Mouse (Mus musculus) G1E-ER4 (cell line): ENCODE measurements around the gene Marco. TPM values are rescaled to one million over a fixed set of nuclear protein-coding genes. Genes with fewer than 3 reads are reported as not detected.

Experiments
- GATA1 ChIP-seq: IDR thresholded peaks from one replicate; pipeline ENCODE4 v1.8.0; 2012; ENCODE audit warnings: low read length, inconsistent platforms
- polyA plus RNA-seq: library from polyadenylated mRNA; stranded (reverse); fragments of >175 nt; gene quantifications from 2 replicates; pipeline ENCODE4 v1.2.3, GENCODE M21; 2012

Marco gene
- polyA plus RNA-seq, 1 experiment, result not detected

DNA sequence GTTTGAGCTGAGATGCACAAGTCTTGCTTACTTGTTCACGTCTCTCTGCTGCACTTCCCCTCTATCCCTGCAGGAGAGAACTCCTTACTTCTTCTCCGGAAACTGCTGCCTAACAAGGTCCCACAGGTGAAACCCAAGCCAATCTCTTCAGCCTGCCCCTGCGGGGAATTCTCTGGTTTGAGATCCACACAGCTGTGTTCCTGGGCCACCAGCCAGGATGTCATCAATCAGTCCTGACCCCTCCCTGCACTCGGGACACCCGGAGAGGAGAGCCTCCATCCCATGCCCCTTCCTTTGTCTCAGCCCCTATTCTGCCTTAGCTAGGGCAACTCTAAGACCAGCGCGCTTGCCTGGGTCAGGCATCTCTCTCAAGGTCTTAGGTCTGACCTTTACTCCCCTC, 38.1 kb downstream of the Marco start:
- no peak for TF ChIP-seq GATA1

DNA sequence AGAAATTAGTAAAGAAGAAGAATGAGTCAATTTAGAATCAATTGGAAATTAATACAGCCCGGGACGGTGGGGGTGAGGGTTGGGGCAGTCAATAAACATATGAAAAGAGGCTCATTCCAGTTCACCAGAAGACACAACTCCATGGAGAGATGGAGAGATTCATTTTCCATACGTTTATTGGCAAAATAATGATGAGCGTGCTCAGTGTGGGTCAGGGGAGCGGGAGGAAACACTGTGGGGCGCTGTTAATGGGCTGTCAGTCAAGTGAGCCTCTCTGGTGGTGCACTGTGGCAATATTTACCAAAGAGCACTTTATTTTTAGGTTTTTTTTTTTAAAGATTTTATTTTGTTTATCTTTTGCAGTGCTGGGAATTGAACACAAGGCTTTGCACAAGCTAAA, 45.8 kb downstream of the Marco start:
- TF ChIP-seq GATA1, result no peak

DNA sequence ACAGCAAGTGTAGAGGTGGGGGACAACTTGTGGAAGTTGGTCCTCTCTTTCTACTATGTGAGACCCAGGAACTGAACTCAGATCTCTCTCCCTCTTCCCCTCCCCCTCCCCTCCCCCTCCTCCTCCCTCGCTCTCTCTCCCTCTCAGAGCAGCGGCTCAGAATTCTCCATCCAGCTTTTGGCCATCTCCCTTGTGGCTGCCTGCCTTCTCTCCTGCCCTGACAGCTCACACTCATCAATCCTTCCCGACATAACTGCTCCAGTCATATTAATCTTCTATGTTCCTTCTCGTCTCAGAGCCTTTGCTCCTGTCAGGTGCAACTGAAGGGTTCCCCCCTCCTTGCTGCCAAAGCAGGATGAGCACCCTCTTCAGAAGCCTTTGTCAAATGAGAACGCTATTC, 46.3 kb downstream of the Marco start:
- TF ChIP-seq GATA1, result no peak

DNA sequence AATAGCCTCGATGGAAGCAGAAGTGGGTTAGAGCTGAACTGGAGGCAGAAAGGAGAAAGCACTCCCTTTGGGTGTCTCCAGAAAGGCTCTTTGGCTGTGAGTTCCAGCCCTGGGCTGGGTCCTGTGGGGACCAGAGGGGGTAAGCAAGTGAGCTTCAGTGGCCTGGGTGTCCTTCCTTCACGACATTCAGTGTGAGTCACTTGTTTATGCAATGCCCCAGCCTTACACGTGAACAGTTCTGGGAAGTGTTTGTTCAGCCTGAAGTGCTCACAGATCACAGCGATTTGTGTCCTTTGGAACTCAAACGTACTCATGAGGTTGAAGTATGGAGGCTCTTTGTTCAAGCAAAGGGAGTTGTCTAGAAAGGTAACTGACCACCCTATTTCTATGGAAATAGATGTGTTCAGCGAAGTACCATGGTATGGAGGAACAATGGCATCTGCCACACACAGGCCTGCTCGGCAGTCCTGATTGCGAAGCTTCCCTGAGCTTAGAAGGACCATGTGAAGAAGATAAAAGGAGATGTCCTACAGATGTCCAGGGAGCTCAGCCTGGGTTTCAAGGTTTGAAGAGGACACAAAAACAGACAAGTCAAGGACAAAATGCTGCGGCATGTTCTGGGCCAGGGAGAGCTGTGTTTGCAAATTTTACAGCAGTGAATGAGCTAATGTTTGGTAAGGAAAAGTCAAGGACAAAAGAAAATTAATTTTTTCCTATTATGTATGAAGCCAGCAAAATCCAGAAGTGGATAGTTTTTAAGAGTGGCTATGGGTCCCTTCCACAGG, 53.1 kb downstream of the Marco start:
- no peak for TF ChIP-seq GATA1

DNA sequence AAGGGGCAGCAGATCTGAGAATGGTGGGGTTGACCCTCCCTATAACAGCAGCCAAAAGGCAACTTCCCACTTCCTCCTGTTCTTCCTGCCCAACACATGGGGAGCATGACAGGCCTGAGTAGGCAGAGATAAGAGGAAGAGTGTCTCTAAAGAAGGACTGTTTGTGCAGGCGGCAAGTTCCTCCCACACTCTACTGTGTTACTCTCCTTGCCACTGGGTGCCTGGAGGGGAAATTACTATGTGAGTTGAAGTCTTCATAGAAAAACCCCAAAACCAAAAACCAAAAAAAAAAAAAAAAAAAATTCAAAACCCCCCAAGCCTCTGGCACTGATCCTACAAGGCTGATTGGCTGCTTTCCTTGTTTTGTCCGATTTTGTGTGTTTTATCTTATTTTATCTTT, 55.2 kb downstream of the Marco start:
- no peak for TF ChIP-seq GATA1

DNA sequence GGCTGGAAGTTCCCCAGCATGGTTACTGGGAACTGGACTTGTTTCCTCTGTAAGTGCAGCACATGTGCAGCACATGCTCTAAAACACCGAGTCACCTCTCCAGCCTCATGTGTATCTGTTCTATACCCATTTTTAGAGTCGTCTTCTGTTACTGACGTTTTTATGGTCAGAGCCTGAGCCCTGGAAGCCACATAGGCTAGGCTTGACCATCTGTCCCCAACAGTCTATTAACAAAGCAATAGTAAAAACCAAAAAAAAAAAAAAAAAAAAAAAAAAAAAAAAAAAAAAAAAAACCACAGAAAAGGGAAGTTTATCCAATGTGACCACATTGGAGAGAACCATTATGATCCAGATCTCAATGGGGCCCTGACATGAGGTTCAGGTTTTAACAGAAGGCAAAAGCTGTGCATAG, 61.6 kb downstream of the Marco start:
- no peak for TF ChIP-seq GATA1

DNA sequence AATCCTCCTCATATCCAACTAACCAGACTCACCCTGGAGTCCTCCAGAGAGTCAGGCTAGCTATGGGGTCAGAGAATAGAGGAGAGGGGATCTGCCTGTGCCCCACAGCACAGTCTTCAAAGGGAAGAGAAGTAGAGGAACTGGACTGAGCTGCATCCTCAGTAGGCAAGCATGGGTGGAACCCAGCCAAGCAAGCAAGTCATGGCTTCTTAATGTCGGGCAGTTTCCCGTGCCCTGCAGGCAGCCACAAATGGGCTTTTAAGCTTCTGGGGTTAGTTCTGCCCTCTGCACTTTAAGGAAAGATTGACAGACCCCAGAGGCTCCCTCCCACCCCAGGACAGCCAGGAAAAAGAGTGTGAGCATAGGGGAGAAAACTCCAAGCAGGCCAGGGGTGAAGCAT, 63.2 kb downstream of the Marco start:
- TF ChIP-seq GATA1, result no peak

DNA sequence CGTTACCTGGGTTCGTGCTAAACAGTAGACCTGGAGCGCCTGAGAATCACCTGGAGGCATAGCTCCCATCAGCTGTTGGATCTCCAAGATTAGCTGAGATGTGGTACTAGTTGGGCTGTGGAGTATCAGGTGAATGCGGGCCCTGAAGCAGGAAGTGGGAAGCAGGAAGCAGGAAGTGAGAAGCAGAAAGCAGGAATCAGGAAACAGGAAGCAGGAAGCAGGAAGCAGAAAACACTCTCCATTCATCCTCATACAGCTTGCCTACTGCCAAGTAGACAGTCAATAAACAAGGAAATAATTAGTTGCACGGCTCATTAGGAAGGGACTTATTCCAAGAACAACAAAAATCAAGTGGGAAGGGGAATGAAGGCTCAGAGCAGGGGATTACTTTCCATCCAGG, 69.2 kb downstream of the Marco start:
- no peak for TF ChIP-seq GATA1

DNA sequence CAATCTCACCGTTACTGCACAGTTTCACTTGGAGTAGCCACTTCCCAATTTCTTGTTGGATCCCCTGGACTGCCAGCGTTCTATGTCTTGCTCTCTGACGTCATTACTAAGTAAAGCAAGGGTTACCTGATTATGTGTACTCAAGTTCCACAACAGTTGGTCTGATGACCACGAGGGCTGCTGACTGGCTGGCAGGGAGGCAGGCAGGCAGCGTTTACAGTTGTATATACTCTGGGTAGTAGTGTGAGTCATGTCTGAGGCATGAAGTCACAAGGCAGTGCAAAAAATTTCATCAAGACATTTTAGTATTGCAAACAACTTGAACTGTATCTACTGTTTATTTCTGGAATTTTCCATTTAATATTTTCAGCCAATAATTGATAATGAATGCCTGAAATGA, 74.7 kb downstream of the Marco start:
- TF ChIP-seq GATA1, result no peak

DNA sequence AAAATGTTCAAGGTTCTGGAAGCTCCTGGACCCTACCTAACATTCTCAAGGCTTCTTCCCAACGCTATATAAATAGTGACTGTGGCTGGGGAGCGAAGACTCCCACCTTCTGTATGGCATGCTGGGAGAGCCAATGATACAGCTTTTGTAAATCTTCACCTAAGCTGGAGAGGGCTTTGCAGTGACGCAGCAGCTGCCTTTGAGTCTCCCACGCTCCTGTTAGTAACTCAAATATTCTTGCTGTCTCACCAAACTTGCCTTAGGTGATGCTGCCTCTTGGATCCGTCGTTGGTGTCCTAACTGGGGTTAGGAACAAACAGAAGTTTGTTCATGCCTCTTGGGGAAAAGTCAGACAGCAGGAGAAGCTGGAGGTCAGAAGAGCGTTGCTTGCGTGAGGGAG, 79.2 kb downstream of the Marco start:
- TF ChIP-seq GATA1, result no peak

Other genes with a start within 250 kb of the Marco start
- 117 and 122 TPM in 2 replicates for gene Steap3, start 232.3 kb downstream of the Marco start, polyA plus RNA-seq
- gene C1ql2, start 164.4 kb downstream of the Marco start, polyA plus RNA-seq, result not detected in 2 replicates
- gene En1, start 97.4 kb upstream of the Marco start, polyA plus RNA-seq, result not detected in 2 replicates